In genomic region chr7:16895000-16895399, GRCm38 (mm10) we compare ENCODE assay signal across 8 mouse cellular contexts. TPM values are rescaled to one million over a fixed set of nuclear protein-coding genes. Genes with fewer than 3 reads are reported as not detected.
DNase-seq lines count a peak whose midpoint lies in the region; ATAC-seq lines count a peak whose summit lies in the region.

No protein-coding gene starts in this region.

- peaks cover 10% of the 10 kb centered on the region; the same call in 1 of the 2 replicates for H3K27me3 ChIP-seq in embryonic facial prominence, embryonic 12.5 days
- peaks cover 48% of the 10 kb centered on the region for H3K27me3 ChIP-seq in heart, embryonic 10.5 days (ENCODE audit: insufficient read depth, poor library complexity, severe bottlenecking)
- H3K27me3 ChIP-seq in neural tube, embryonic 13.5 days, result peaks cover 32% of the 10 kb centered on the region

- peak overlapping the region; percentile 47 for H3K9ac ChIP-seq in embryonic facial prominence, embryonic 12.5 days
- peak overlapping the region; percentile 54 for H3K9ac ChIP-seq in neural tube, embryonic 13.5 days

- H3K27ac ChIP-seq in embryonic facial prominence, embryonic 12.5 days, result 0 out of 2 replicates have a peak overlapping the region, but pooled peaks have one; percentile 46
- H3K27ac ChIP-seq in heart, embryonic 10.5 days, result no peak overlapping the region
- H3K27ac ChIP-seq in neural tube, embryonic 13.5 days (replicated peaks), result no peak overlapping the region; the same call in 1 of the 2 replicates

- H3K4me3 ChIP-seq in embryonic facial prominence, embryonic 12.5 days, result peak overlapping the region; percentile 24
- H3K4me3 ChIP-seq in heart, embryonic 10.5 days, result peak overlapping the region; percentile 44
- peak overlapping the region; percentile 20 for H3K4me3 ChIP-seq in neural tube, embryonic 13.5 days

- H3K4me1 ChIP-seq in embryonic facial prominence, embryonic 12.5 days, result peaks cover 55% of the 10 kb centered on the region
- H3K4me1 ChIP-seq in heart, embryonic 10.5 days, result peaks cover 48% of the 10 kb centered on the region
- H3K4me1 ChIP-seq in neural tube, embryonic 13.5 days (replicated peaks), result peaks cover 43% of the 10 kb centered on the region

- under 1% methylated on average over 24 of the region's 24 CpGs for whole genome bisulfite sequencing in embryonic facial prominence, embryonic 12.5 days
- WGBS in heart, embryonic 10.5 days, result under 1% methylated on average over 24 of the region's 24 CpGs
- under 1% methylated on average over 24 of the region's 24 CpGs for WGBS in neural tube, embryonic 13.5 days

- ATAC-seq in CD4-positive, CD25-positive, alpha-beta regulatory T cell, adult 4 months, result peak; percentile 54
- no peak for ATAC-seq in embryonic facial prominence, embryonic 12.5 days (ENCODE audit: insufficient number of reproducible peaks, insufficient read depth, low FRiP score, low TSS enrichment)
- peak; percentile 30 for ATAC-seq in neural tube, embryonic 13.5 days (ENCODE audit: low read depth)

- no peaks in the 10 kb centered on the region for H3K9me3 ChIP-seq in embryonic facial prominence, embryonic 12.5 days
- no peaks in the 10 kb centered on the region for H3K9me3 ChIP-seq in heart, embryonic 10.5 days
- no peaks in the 10 kb centered on the region for H3K9me3 ChIP-seq in neural tube, embryonic 13.5 days

- H3K4me2 ChIP-seq in embryonic facial prominence, embryonic 12.5 days (replicated peaks), result peak overlapping the region; percentile 57
- peak overlapping the region; percentile 54 for H3K4me2 ChIP-seq in neural tube, embryonic 13.5 days

- DNase-seq in adrenal gland, postnatal 25 days, result peak; percentile 75
- peak; percentile 86 for DNase-seq in heart, embryonic 10.5 days (ENCODE audit: low spot score)
- DNase-seq in kidney, adult 8-10 months, result peak; percentile 56 to 75
- DNase-seq in lung, adult 18-20 months, result peak; percentile 71 to 79
- DNase-seq in thymus, postnatal 10 days (ENCODE audit: low spot score in 2 of 2), result peak; percentile 53 to 67

- H3K36me3 ChIP-seq in embryonic facial prominence, embryonic 12.5 days, result no peaks in the 10 kb centered on the region
- no peaks in the 10 kb centered on the region for H3K36me3 ChIP-seq in heart, embryonic 10.5 days
- no peaks in the 10 kb centered on the region for H3K36me3 ChIP-seq in neural tube, embryonic 13.5 days

RNA-seq across cellular contexts. Expression of gene Gng8, which starts 3.4 kb away (rescaled TPM):
- not detected for polyA plus RNA-seq in CD4-positive, CD25-positive, alpha-beta regulatory T cell, adult 4 months (2017; shearing (Covaris generic))
- total RNA-seq in adrenal gland, postnatal 25 days (2021), result 0.70 TPM in 1 of 2 replicates, not detected in the other
- polyA plus RNA-seq in embryonic facial prominence, embryonic 12.5 days (2016; fragmentation: Nextera tagmentation; extraction: Ambion mirVana), result 21.5 and 22.7 TPM in 2 replicates
- polyA plus RNA-seq in heart, embryonic 10.5 days (2016; fragmentation: Nextera tagmentation; extraction: Ambion mirVana), result 3.0 and 6.3 TPM in 2 replicates
- 15.4 and 24.1 TPM in 2 replicates for polyA plus RNA-seq in neural tube, embryonic 13.5 days (2015; fragmentation: Nextera tagmentation; extraction: Ambion mirVana)

RNA-seq across cellular contexts. Expression of gene Ptgir, which starts 11.3 kb away (rescaled TPM):
- polyA plus RNA-seq in CD4-positive, CD25-positive, alpha-beta regulatory T cell, adult 4 months (2017; shearing (Covaris generic)), result 10 to 100 TPM in 1 of 2 experiments, 1 to 10 TPM in 1; 7.9 to 10.2 TPM
- total RNA-seq in adrenal gland, postnatal 25 days (2021), result 1.5 and 1.6 TPM in 2 replicates
- 1.7 and 2.2 TPM in 2 replicates for polyA plus RNA-seq in embryonic facial prominence, embryonic 12.5 days (2016; fragmentation: Nextera tagmentation; extraction: Ambion mirVana)
- 0.15 and 0.51 TPM in 2 replicates for polyA plus RNA-seq in heart, embryonic 10.5 days (2016; fragmentation: Nextera tagmentation; extraction: Ambion mirVana)
- 3.1 and 3.6 TPM in 2 replicates for polyA plus RNA-seq in neural tube, embryonic 13.5 days (2015; fragmentation: Nextera tagmentation; extraction: Ambion mirVana)

RNA-seq across cellular contexts. Expression of gene Dact3, which starts 19.9 kb away (rescaled TPM):
- not detected for polyA plus RNA-seq in CD4-positive, CD25-positive, alpha-beta regulatory T cell, adult 4 months (2017; shearing (Covaris generic))
- total RNA-seq in adrenal gland, postnatal 25 days (2021), result 1.8 and 2.8 TPM in 2 replicates
- polyA plus RNA-seq in embryonic facial prominence, embryonic 12.5 days (2016; fragmentation: Nextera tagmentation; extraction: Ambion mirVana), result 13.4 and 14.6 TPM in 2 replicates
- polyA plus RNA-seq in heart, embryonic 10.5 days (2016; fragmentation: Nextera tagmentation; extraction: Ambion mirVana), result 5.0 and 7.2 TPM in 2 replicates
- 3.7 and 3.9 TPM in 2 replicates for polyA plus RNA-seq in neural tube, embryonic 13.5 days (2015; fragmentation: Nextera tagmentation; extraction: Ambion mirVana)

RNA-seq across cellular contexts. Expression of gene Calm3, which starts 28.9 kb away (rescaled TPM):
- polyA plus RNA-seq in CD4-positive, CD25-positive, alpha-beta regulatory T cell, adult 4 months (2017; shearing (Covaris generic)), result 100 to 1,000 TPM in 1 of 2 experiments, 10 to 100 TPM in 1; 48.5 to 103 TPM
- 242 and 255 TPM in 2 replicates for total RNA-seq in adrenal gland, postnatal 25 days (2021)
- polyA plus RNA-seq in embryonic facial prominence, embryonic 12.5 days (2016; fragmentation: Nextera tagmentation; extraction: Ambion mirVana), result 123 and 134 TPM in 2 replicates
- polyA plus RNA-seq in heart, embryonic 10.5 days (2016; fragmentation: Nextera tagmentation; extraction: Ambion mirVana), result 114 and 117 TPM in 2 replicates
- polyA plus RNA-seq in neural tube, embryonic 13.5 days (2015; fragmentation: Nextera tagmentation; extraction: Ambion mirVana), result 275 and 297 TPM in 2 replicates

RNA-seq across cellular contexts. Expression of gene Pnmal2, which starts 49.5 kb away (rescaled TPM):
- polyA plus RNA-seq in CD4-positive, CD25-positive, alpha-beta regulatory T cell, adult 4 months (2017; shearing (Covaris generic)), result not detected
- 26.9 and 36.1 TPM in 2 replicates for total RNA-seq in adrenal gland, postnatal 25 days (2021)
- polyA plus RNA-seq in embryonic facial prominence, embryonic 12.5 days (2016; fragmentation: Nextera tagmentation; extraction: Ambion mirVana), result 15.9 and 16.6 TPM in 2 replicates
- polyA plus RNA-seq in heart, embryonic 10.5 days (2016; fragmentation: Nextera tagmentation; extraction: Ambion mirVana), result 1.7 and 2.2 TPM in 2 replicates
- polyA plus RNA-seq in neural tube, embryonic 13.5 days (2015; fragmentation: Nextera tagmentation; extraction: Ambion mirVana), result 76.2 and 82.4 TPM in 2 replicates
